Mouse (Mus musculus) CH12.LX (cell line): Measurements from ENCODE around the gene Khk. TPM values are rescaled to one million over a fixed set of nuclear protein-coding genes. Genes with fewer than 3 reads are reported as not detected.
A peak's percentile ranks its signal among the peaks of the same experiment; 100 is the strongest.

Source experiments
- DNase-seq: peaks from one replicate; pipeline ENCODE4 v3.0.0-alpha.2; 2013; ENCODE audit errors: extremely low read depth
- H3K27ac ChIP-seq: 2 replicates; pipeline ENCODE4 v1.5.1; 2012; ENCODE audit warnings: low read depth, mild to moderate bottlenecking, control low read depth, moderate library complexity; ENCODE audit not compliant: insufficient read depth
- H3K27me3 ChIP-seq: replicated peaks from 2 replicates; pipeline ENCODE3; 2012; ENCODE audit warnings: inconsistent platforms
- H3K36me3 ChIP-seq, 2 experiments: replicated peaks in 1 of 2; 2 replicates each; pipeline versions ENCODE3 to v1.6.1; 2012; ENCODE audit warnings: inconsistent platforms in 1 of 2, low read length in 1 of 2, mild to moderate bottlenecking in 1 of 2, mixed read lengths in 1 of 2, moderate library complexity in 1 of 2; ENCODE audit not compliant: control insufficient read depth in 1 of 2, insufficient read depth in 1 of 2
- H3K4me1 ChIP-seq, 2 experiments: 2 replicates each; pipeline ENCODE4 v1.6.1; 2012; ENCODE audit warnings: inconsistent platforms in 1 of 2, moderate library complexity in 1 of 2; ENCODE audit not compliant: insufficient read depth in 2 of 2, control insufficient read depth in 1 of 2
- H3K4me2 ChIP-seq: 2 replicates; pipeline ENCODE4 v1.6.1; 2012; ENCODE audit warnings: low read depth, mild to moderate bottlenecking, control low read depth; ENCODE audit not compliant: poor library complexity, insufficient read depth, severe bottlenecking
- H3K4me3 ChIP-seq, 3 experiments: fragments of 150-350 bp in 1 of 3; sonication (generic) in 1 of 3; replicated peaks in 1 of 3; 2 replicates each; pipeline versions ENCODE3 to v1.5.1; 2011 to 2012; ENCODE audit warnings: low read depth in 2 of 3, low read length in 2 of 3, mild to moderate bottlenecking in 2 of 3, moderate library complexity in 2 of 3, control low read depth in 1 of 3, improper control_type of control experiment in 1 of 3, inconsistent platforms in 1 of 3, mixed read lengths in 1 of 3; ENCODE audit not compliant: poor library complexity in 1 of 3
- H3K79me2 ChIP-seq: replicated peaks from 2 replicates; pipeline ENCODE4 v1.6.1; 2012; ENCODE audit warnings: mild to moderate bottlenecking, moderate library complexity; ENCODE audit not compliant: control insufficient read depth, poor library complexity, insufficient read depth, severe bottlenecking; ENCODE audit errors: extremely low read depth
- H3K9ac ChIP-seq: 2 replicates; pipeline ENCODE4 v1.6.1; 2012; ENCODE audit warnings: low read depth, mild to moderate bottlenecking, control low read depth, moderate library complexity; ENCODE audit not compliant: insufficient read depth
- H3K9me3 ChIP-seq: replicated peaks from 2 replicates; pipeline ENCODE3; 2012; ENCODE audit warnings: low read length, inconsistent platforms, mixed read lengths
- CHD2 ChIP-seq: IDR thresholded peaks from 2 replicates; pipeline ENCODE4 v1.6.1; 2011; ENCODE audit warnings: low read length, improper control_type of control experiment
- CTCF ChIP-seq, 2 experiments: IDR thresholded peaks in 1 of 2; conservative IDR thresholded peaks in 1 of 2; 2 replicates each; pipeline ENCODE4 v1.5.1; 2011 to 2012; ENCODE audit warnings: low read depth in 2 of 2, low read length in 2 of 2, improper control_type of control experiment in 1 of 2, inconsistent platforms in 1 of 2, mild to moderate bottlenecking in 1 of 2, moderate library complexity in 1 of 2
- ELF1 ChIP-seq: IDR thresholded peaks from 2 replicates; pipeline ENCODE4 v1.6.1; 2014; ENCODE audit warnings: low read depth, mild to moderate bottlenecking, inconsistent platforms, low read length, improper control_type of control experiment
- EP300 ChIP-seq: IDR thresholded peaks from 2 replicates; pipeline ENCODE4 v1.6.1; 2011; ENCODE audit warnings: low read length, improper control_type of control experiment
- GABPA ChIP-seq: IDR thresholded peaks from 2 replicates; pipeline ENCODE4 v1.6.1; 2012; ENCODE audit warnings: low read depth, low read length, improper control_type of control experiment, inconsistent platforms; ENCODE audit not compliant: insufficient replicate concordance
- HCFC1 ChIP-seq: IDR thresholded peaks from 2 replicates; pipeline ENCODE4 v1.6.1; 2012; ENCODE audit warnings: low read depth, mild to moderate bottlenecking, inconsistent platforms, low read length, improper control_type of control experiment
- JUN ChIP-seq: IDR thresholded peaks from 2 replicates; pipeline ENCODE4 v1.6.1; 2011; ENCODE audit warnings: low read depth, mild to moderate bottlenecking, low read length, improper control_type of control experiment, moderate library complexity; ENCODE audit not compliant: insufficient read depth
- JUND ChIP-seq: conservative IDR thresholded peaks from 2 replicates; pipeline ENCODE4 v1.6.1; 2011; ENCODE audit warnings: low read depth, low read length, improper control_type of control experiment
- KAT2A ChIP-seq: IDR thresholded peaks from 2 replicates; pipeline ENCODE4 v1.6.1; 2012; ENCODE audit warnings: low read length, improper control_type of control experiment, inconsistent platforms; ENCODE audit not compliant: insufficient replicate concordance
- MAFK ChIP-seq: IDR thresholded peaks from 2 replicates; pipeline ENCODE4 v1.6.1; 2011; ENCODE audit warnings: low read length, improper control_type of control experiment; ENCODE audit not compliant: insufficient replicate concordance
- MEF2A ChIP-seq: IDR thresholded peaks from 2 replicates; pipeline ENCODE4 v1.6.1; 2014; ENCODE audit warnings: low read depth, mild to moderate bottlenecking, inconsistent platforms, low read length, improper control_type of control experiment, borderline replicate concordance
- MXI1 ChIP-seq: IDR thresholded peaks from 2 replicates; pipeline ENCODE4 v1.6.1; 2011; ENCODE audit warnings: mild to moderate bottlenecking, low read depth, low read length, improper control_type of control experiment
- MYC ChIP-seq: IDR thresholded peaks from 2 replicates; pipeline ENCODE4 v1.6.1; 2011; ENCODE audit warnings: low read depth, mild to moderate bottlenecking, improper control_type of control experiment, low read length
- NELFE ChIP-seq: IDR thresholded peaks from 2 replicates; pipeline ENCODE4 v1.6.1; 2011; ENCODE audit warnings: low read depth, low read length, improper control_type of control experiment
- NRF1 ChIP-seq: IDR thresholded peaks from 2 replicates; pipeline ENCODE4 v1.6.1; 2014; ENCODE audit warnings: low read depth, mild to moderate bottlenecking, inconsistent platforms, low read length, improper control_type of control experiment, moderate library complexity
- PAX5 ChIP-seq: IDR thresholded peaks from 2 replicates; pipeline ENCODE4 v1.6.1; 2012; ENCODE audit warnings: low read length, inconsistent platforms, mixed read lengths
- POLR2A ChIP-seq: IDR thresholded peaks from 2 replicates; pipeline ENCODE4 v1.6.1; 2011; ENCODE audit warnings: low read depth, mild to moderate bottlenecking, improper control_type of control experiment, low read length
- POLR2AphosphoS2 ChIP-seq: IDR thresholded peaks from 2 replicates; pipeline ENCODE4 v1.6.1; 2011; ENCODE audit warnings: low read depth, low read length, improper control_type of control experiment
- RAD21 ChIP-seq: IDR thresholded peaks from 2 replicates; pipeline ENCODE4 v1.6.1; 2011; ENCODE audit warnings: low read depth, mild to moderate bottlenecking, low read length, improper control_type of control experiment, moderate library complexity
- SMC3 ChIP-seq: IDR thresholded peaks from 2 replicates; pipeline ENCODE4 v1.6.1; 2011; ENCODE audit warnings: low read depth, low read length, improper control_type of control experiment
- TCF12 ChIP-seq: IDR thresholded peaks from 2 replicates; pipeline ENCODE4 v1.6.1; 2014; ENCODE audit warnings: low read depth, mild to moderate bottlenecking, inconsistent platforms, low read length, improper control_type of control experiment
- UBTF ChIP-seq: IDR thresholded peaks from 2 replicates; pipeline ENCODE4 v1.6.1; 2012; ENCODE audit warnings: low read depth, mild to moderate bottlenecking, inconsistent platforms, low read length, improper control_type of control experiment, moderate library complexity
- USF1 ChIP-seq: IDR thresholded peaks from 2 replicates; pipeline ENCODE4 v1.6.1; 2014; ENCODE audit warnings: low read depth, mild to moderate bottlenecking, inconsistent platforms, low read length, improper control_type of control experiment
- ZC3H11A ChIP-seq: IDR thresholded peaks from 2 replicates; pipeline ENCODE4 v1.6.1; 2012; ENCODE audit warnings: low read depth, mild to moderate bottlenecking, inconsistent platforms, low read length, improper control_type of control experiment
- ZMIZ1 ChIP-seq: IDR thresholded peaks from 2 replicates; pipeline ENCODE4 v1.6.1; 2012; ENCODE audit warnings: low read depth, mild to moderate bottlenecking, inconsistent platforms, low read length, improper control_type of control experiment
- ZNF384 ChIP-seq: IDR thresholded peaks from 2 replicates; pipeline ENCODE4 v1.6.1; 2012; ENCODE audit warnings: low read depth, low read length, improper control_type of control experiment, inconsistent platforms
- dilution Hi-C: fragments of 300-500 bp; cut with MboI; formaldehyde crosslinking; loops from 2 replicates; pipeline ENCODE4 v1.14.3; 2020; ENCODE audit warnings: low sequenced_read_pairs; ENCODE audit not compliant: extremely low pct_unique_long_range_greater_than_20kb, extremely low pct_ligation_motif_present
- in situ Hi-C: fragments of 300-500 bp; cut with MboI; formaldehyde crosslinking; loops from 3 replicates; pipeline ENCODE4 v1.14.3; 2019; ENCODE audit warnings: low sequenced_read_pairs, low pct_ligation_motif_present, low pct_unique_long_range_greater_than_20kb, mixed read lengths
- polyA plus RNA-seq: library from polyadenylated mRNA; unstranded; fragments of >175 nt; gene quantifications from 2 replicates; pipeline ENCODE4 v1.2.1, GENCODE M21; 2012; ENCODE audit warnings: low read depth; ENCODE audit not compliant: insufficient read length
- total RNA-seq, 2 experiments: library from RNA; depleted of rRNA; stranded (reverse); fragments of 300-350 nt in 1 of 2; fragments of >200 nt in 1 of 2; gene quantifications; 2 replicates each; pipeline ENCODE4 v1.2.3; 2012 to 2014

Khk gene
- total and polyA plus RNA-seq, 3 experiments = 2.5 to 5.7 (median 3.7) TPM

GRCm38 (mm10) chr5:30926073-30926472 lies 4.8 kb downstream of the Khk start:
- Histone ChIP-seq H3K36me3 (no peaks in the 10 kb centered on the region), H3K4me2 (no peak overlapping the region), H3K9me3 (no peaks in the 10 kb centered on the region), H3K27ac (no peak overlapping the region), H3K27me3 (peaks cover 68% of the 10 kb centered on the region), H3K4me3 (no peak overlapping the region), H3K9ac (no peak overlapping the region), H3K79me2 (no peaks in the 10 kb centered on the region), H3K4me1 (peaks cover 0 to 33% of the 10 kb centered on the region in 2 experiments; a peak in 3 of 4 replicates)
- in situ Hi-C loops = loop anchor here (5.0 kb wide), 1 partner anchor 76 kb away; no protein-coding TSS in a partner anchor
- dilution Hi-C loops = no loop called here
- no peak for TF ChIP-seq ZNF384
- no peak for DNase-seq

- in situ Hi-C loops = loop anchor here (5.0 kb wide), 1 partner anchor 74 kb away; no protein-coding TSS in a partner anchor
- no peak overlapping the region for H3K4me3 ChIP-seq
- H3K36me3 ChIP-seq = no peaks in the 10 kb centered on the region
- dilution Hi-C loops = no loop called here
- TF ChIP-seq ZNF384 = no peak
- peak; percentile 92 for TF ChIP-seq HCFC1
- no peak for TF ChIP-seq ELF1
- no peak for TF ChIP-seq UBTF
- no peak; the same call in 1 of the 2 replicates for TF ChIP-seq GABPA
- TF ChIP-seq MXI1 = no peak
- TF ChIP-seq KAT2A = peak; percentile 54; the same call in 1 of the 2 replicates
- peak; percentile 27; the same call in 1 of the 2 replicates for TF ChIP-seq MYC
- TF ChIP-seq TCF12 = no peak
- no peaks in the 10 kb centered on the region for H3K9me3 ChIP-seq
- H3K27ac ChIP-seq = no peak overlapping the region
- no peak for DNase-seq
- H3K4me2 ChIP-seq = no peak overlapping the region
- H3K4me1 ChIP-seq = peaks cover 0 to 27% of the 10 kb centered on the region in 2 experiments; a peak in 3 of 4 replicates
- H3K79me2 ChIP-seq = no peaks in the 10 kb centered on the region
- peaks cover 59% of the 10 kb centered on the region for H3K27me3 ChIP-seq
- no peak overlapping the region for H3K9ac ChIP-seq
These were observed 6.8 kb downstream of the Khk start for GRCm38 (mm10) chr5:30927945-30928529.

GRCm38 (mm10) chr5:30930121-30930520 lies 8.9 kb downstream of the Khk start:
- peaks cover 0 to 14% of the 10 kb centered on the region in 2 experiments; a peak in 3 of 4 replicates for H3K4me1 ChIP-seq
- dilution Hi-C loops = no loop called here
- no peaks in the 10 kb centered on the region for H3K79me2 ChIP-seq
- no peak overlapping the region for H3K27ac ChIP-seq
- no peaks in the 10 kb centered on the region for H3K36me3 ChIP-seq
- no peak overlapping the region for H3K9ac ChIP-seq
- H3K27me3 ChIP-seq = peaks cover 52% of the 10 kb centered on the region
- peak; percentile 54 for DNase-seq
- no peaks in the 10 kb centered on the region for H3K9me3 ChIP-seq
- H3K4me2 ChIP-seq = no peak overlapping the region
- in situ Hi-C loops = no loop called here
- no peak overlapping the region for H3K4me3 ChIP-seq
- TF ChIP-seq MAFK (no peak), CTCF (conservative IDR thresholded peaks at IDR 0.05 in 1 of 2, IDR thresholded peaks at IDR 0.05 in 1 of 2; ENCODE audit: low read depth in 2 of 2, low read length in 2 of 2) (peak; percentile 45 to 86), HCFC1 (no peak), JUND (no peak), CHD2 (no peak), POLR2A (no peak), ZC3H11A (no peak), EP300 (no peak), NELFE (no peak), SMC3 (peak; percentile 77), USF1 (no peak), POLR2AphosphoS2 (no peak), RAD21 (peak; percentile 79), MEF2A (no peak), PAX5 (no peak), ZMIZ1 (no peak), NRF1 (no peak), JUN (no peak), TCF12 (no peak), MYC (0 out of 2 replicates have a peak, but pooled peaks have one; percentile 43)
